Mouse (Mus musculus) urinary bladder, postnatal 14 days (tissue): Measurements from ENCODE around the gene Skint1.
"Not testable (repeated sequence)": the region's sequence is repeated elsewhere in the genome, so short reads cannot be mapped to it uniquely, and the experiment has no call there.

Experiments
- DNase-seq: peaks from one replicate; pipeline ENCODE4 v3.0.0; 2021; ENCODE audit warnings: low spot score

Gene Skint1

GRCm38 (mm10) chr4:112005969-112006368 is at the start of gene Skint1:
Gene Skint1 (plus strand): TSS chr4:112006269.
- no peak for DNase-seq

- DNase-seq: no peak
Measured at GRCm38 (mm10) chr4:111961309-111961708, 44.8 kb upstream of the Skint1 start.

- DNase-seq: not testable (repeated sequence)
Measured at GRCm38 (mm10) chr4:111963241-111963640, 42.8 kb upstream of the Skint1 start.

- DNase-seq: no peak
Measured at GRCm38 (mm10) chr4:111963669-111964068, 42.4 kb upstream of the Skint1 start.

GRCm38 (mm10) chr4:111972623-111973022 is 33.4 kb upstream of the Skint1 start, which contains the start of gene Skint7:
Gene Skint7 (plus strand): TSS chr4:111972923.
- DNase-seq: no peak

- DNase-seq: no peak
Measured at GRCm38 (mm10) chr4:112071716-112072115, 65.6 kb downstream of the Skint1 start, which contains the start of gene Skint4. Gene Skint4 (plus strand): TSS chr4:112072016.
